In genomic region chr1:78218057-78218780, GRCm38 (mm10) we compare ENCODE assay signal across 9 mouse cellular contexts. TPM values are rescaled to one million over a fixed set of nuclear protein-coding genes. Genes with fewer than 3 reads are reported as not detected.
A peak's percentile ranks its signal among the peaks of the same experiment; 100 is the strongest.
DNase-seq lines count a peak whose midpoint lies in the region; ATAC-seq and TF ChIP-seq lines count a peak whose summit lies in the region.
"Had no signal": no experiment of that assay in that cellular context is flagged by ENCODE, and none has a peak within 500 bp of the region (broad histone marks: within the 10 kb centered on the region; RNA-seq: fewer than 3 reads in every experiment).

No protein-coding gene starts in this region.

- TF ChIP-seq POLR2A in limb, embryonic 14.5 days (IDR thresholded peaks at IDR 0.05; ENCODE audit: borderline replicate concordance, extremely low read depth, insufficient read depth, insufficient read length), result no peak

- 0 out of 2 replicates have a peak, but pooled peaks have one; percentile 17 for TF ChIP-seq CTCF in stomach, postnatal 0 days (IDR thresholded peaks at IDR 0.05; ENCODE audit: low read depth)

- peak overlapping the region; percentile 61 for H3K4me3 ChIP-seq in limb, embryonic 14.5 days (replicated peaks; ENCODE audit: low read length)
- H3K4me3 ChIP-seq in stomach, postnatal 0 days (ENCODE audit: low read depth, low read length), result peak overlapping the region; percentile 54; the same call in 1 of the 2 replicates

- peak; percentile 34 for DNase-seq in adrenal gland, adult 2 months
- DNase-seq in adrenal gland, adult 8-10 months, result no peak
- DNase-seq in ovary, postnatal 36 days (ENCODE audit: low spot score), result peak; percentile 13
- no peak for DNase-seq in ovary, postnatal 14 days (ENCODE audit: low spot score)
- no peak for DNase-seq in limb, embryonic 14.5 days (ENCODE audit: low spot score)
- peak; percentile 25 for DNase-seq in stomach, postnatal 0 days (ENCODE audit: low spot score)
- DNase-seq in frontal cortex, postnatal 25 days (ENCODE audit: low spot score in 2 of 2), result no peak
- no peak for DNase-seq in gastrocnemius, postnatal 25 days

- H3K27me3 ChIP-seq in limb, embryonic 14.5 days (ENCODE audit: control insufficient read depth, insufficient read depth, low read length), result peaks cover 72% of the 10 kb centered on the region
- peaks cover 22% of the 10 kb centered on the region for H3K27me3 ChIP-seq in stomach, postnatal 0 days (ENCODE audit: control insufficient read depth, insufficient read depth, low read length)

- no peaks in the 10 kb centered on the region for H3K9me3 ChIP-seq in limb, embryonic 14.5 days (ENCODE audit: control insufficient read depth, low read length)
- no peaks in the 10 kb centered on the region for H3K9me3 ChIP-seq in stomach, postnatal 0 days (ENCODE audit: control insufficient read depth, low read length)

- peak overlapping the region; percentile 54 for H3K9ac ChIP-seq in limb, embryonic 14.5 days (ENCODE audit: low read depth, low read length, severe bottlenecking)
- no peak overlapping the region for H3K9ac ChIP-seq in stomach, postnatal 0 days (ENCODE audit: low read length)

- 1% methylated on average over 19 of the region's 19 CpGs for WGBS in limb, embryonic 14.5 days
- WGBS in stomach, postnatal 0 days, result 4% methylated on average over 19 of the region's 19 CpGs

- peak overlapping the region; percentile 97 for H3K4me2 ChIP-seq in limb, embryonic 14.5 days (replicated peaks; ENCODE audit: low read depth, low read length, severe bottlenecking)
- H3K4me2 ChIP-seq in stomach, postnatal 0 days (replicated peaks; ENCODE audit: low read depth), result peak overlapping the region; percentile 92; the same call in 1 of the 2 replicates

- no peak for TF ChIP-seq EP300 in stomach, postnatal 0 days (optimal IDR thresholded peaks at IDR 0.05)

- no peak for ATAC-seq in limb, embryonic 14.5 days (ENCODE audit: low FRiP score, low read depth)
- ATAC-seq in stomach, postnatal 0 days (ENCODE audit: low FRiP score, low TSS enrichment), result 0 out of 2 replicates have a peak, but pooled peaks have one; percentile 9

- H3K4me1 ChIP-seq in limb, embryonic 14.5 days (ENCODE audit: control insufficient read depth, insufficient read depth, low read length), result peaks cover 11% of the 10 kb centered on the region; the same call in 1 of the 2 replicates
- H3K4me1 ChIP-seq in stomach, postnatal 0 days (replicated peaks; ENCODE audit: control insufficient read depth, insufficient read depth), result 0 out of 2 replicates have a peak, but pooled peaks cover 2% of the 10 kb centered on the region

- H3K27ac ChIP-seq in limb, embryonic 14.5 days (replicated peaks; ENCODE audit: low read depth, low read length), result no peak overlapping the region
- no peak overlapping the region for H3K27ac ChIP-seq in stomach, postnatal 0 days (replicated peaks)

- H3K36me3 ChIP-seq in limb, embryonic 14.5 days (ENCODE audit: control insufficient read depth, insufficient read depth, low read length), result no peaks in the 10 kb centered on the region
- no peaks in the 10 kb centered on the region for H3K36me3 ChIP-seq in stomach, postnatal 0 days (ENCODE audit: control insufficient read depth, insufficient read depth, low read length)

RNA-seq across cellular contexts. Expression of gene Pax3, which starts 21.3 kb away (rescaled TPM):
- not detected for total RNA-seq in adrenal gland, adult 2 months (2021)
- polyA plus RNA-seq in adrenal gland, adult 2 months (2012; rRNA removed), result not detected in 2 replicates
- not detected for total RNA-seq in adrenal gland, adult 8-10 months (2022)
- polyA plus RNA-seq in limb, embryonic 14.5 days (2012; rRNA removed), result 0.54 and 0.69 TPM in 2 replicates
- polyA plus RNA-seq in limb, embryonic 14.5 days (2014; fragmentation: Nextera tagmentation; extraction: Ambion mirVana), result 0.97 and 0.99 TPM in 2 replicates
- polyA plus RNA-seq in stomach, postnatal 0 days (2015; fragmentation: Nextera tagmentation; extraction: Ambion mirVana), result not detected in 2 replicates
- under 1 TPM in 1 of 2 experiments, not detected in 1; 0.08 TPM for total RNA-seq in gastrocnemius, postnatal 25 days (2021)
- total RNA-seq: left cerebral cortex, postnatal 10 days had no signal

Comparison
In these comparisons a context has a peak if more than half of its experiments do, and no peak if none do; other contexts are left out.
1. DNase-seq: peak in adrenal gland, adult 2 months (single experiment), ovary, postnatal 36 days (single experiment) and stomach, postnatal 0 days (single experiment); none in adrenal gland, adult 8-10 months (single experiment), ovary, postnatal 14 days (single experiment), limb, embryonic 14.5 days (single experiment), frontal cortex, postnatal 25 days (0 of 2) and gastrocnemius, postnatal 25 days (single experiment).